Mouse (Mus musculus): Measurements from ENCODE around the gene Pomc. TPM values are rescaled to one million over a fixed set of nuclear protein-coding genes. Genes with fewer than 3 reads are reported as not detected.

Pomc gene
- polyA plus RNA-seq, 1 experiment from 2014 or later = 1.2 TPM

- ATAC-seq (replicated peaks; ENCODE audit: insufficient number of reproducible peaks, insufficient read depth, low FRiP score, low read depth) = peak; percentile 36; the same call in 1 of the 2 replicates
- Histone ChIP-seq H3K4me2 (no peak overlapping the region), H3K27ac (peak overlapping the region; percentile 66), H3K36me3 (no peaks in the 10 kb centered on the region), H3K27me3 (no peaks in the 10 kb centered on the region), H3K4me3 (no peak overlapping the region), H3K9ac (no peak overlapping the region), H3K9me3 (replicated peaks) (no peaks in the 10 kb centered on the region), H3K4me1 (replicated peaks) (peaks cover 34% of the 10 kb centered on the region)
- WGBS = 35% methylated on average over 4 of the region's 4 CpGs
Measured at GRCm38 (mm10) chr12:4007181-4007580, 52.4 kb downstream of the Pomc start.

GRCm38 (mm10) chr12:4007766-4008165 lies 53.0 kb downstream of the Pomc start:
- Histone ChIP-seq H3K4me3 (no peak overlapping the region), H3K27me3 (no peaks in the 10 kb centered on the region), H3K4me1 (replicated peaks) (peaks cover 34% of the 10 kb centered on the region), H3K9me3 (replicated peaks) (no peaks in the 10 kb centered on the region), H3K9ac (no peak overlapping the region), H3K27ac (peak overlapping the region; percentile 66), H3K36me3 (no peaks in the 10 kb centered on the region), H3K4me2 (no peak overlapping the region)
- WGBS = 53% methylated on average over 4 of the region's 4 CpGs
- ATAC-seq (replicated peaks; ENCODE audit: insufficient number of reproducible peaks, insufficient read depth, low FRiP score, low read depth) = 0 out of 2 replicates have a peak, but pooled peaks have one; percentile 50

DNA sequence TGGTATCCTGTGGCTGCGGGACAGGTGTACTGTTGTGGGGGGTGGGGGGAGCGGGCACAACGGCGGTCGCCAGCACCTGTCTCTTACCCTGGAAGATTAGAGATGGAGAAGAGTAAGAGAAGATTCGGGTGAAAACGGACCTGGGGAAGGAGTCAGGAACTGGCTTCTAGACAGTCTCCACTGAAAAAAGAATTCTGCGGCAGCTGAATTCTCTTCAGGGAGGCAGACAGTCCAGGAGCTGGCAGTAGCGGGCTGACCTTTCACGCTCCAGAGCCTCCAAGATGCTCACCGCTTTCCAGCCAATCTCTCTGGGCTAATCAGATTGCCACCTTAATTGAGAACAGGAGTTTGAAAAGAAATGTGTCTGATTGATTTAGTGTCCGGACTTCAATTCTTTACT lies 54.0 kb downstream of the Pomc start:
- Histone ChIP-seq H3K4me3 (no peak overlapping the region), H3K9me3 (replicated peaks) (no peaks in the 10 kb centered on the region), H3K4me2 (no peak overlapping the region), H3K27me3 (no peaks in the 10 kb centered on the region), H3K9ac (no peak overlapping the region), H3K36me3 (no peaks in the 10 kb centered on the region), H3K4me1 (replicated peaks) (peaks cover 34% of the 10 kb centered on the region), H3K27ac (no peak overlapping the region)
- no peak for ATAC-seq (replicated peaks; ENCODE audit: insufficient number of reproducible peaks, insufficient read depth, low FRiP score, low read depth)
- WGBS = 74% methylated on average over 12 of the region's 12 CpGs

Other genes with a start within 250 kb of the Pomc start
- 79.9 and 94.7 TPM in 2 replicates for gene Dnmt3a, start 148.9 kb upstream of the Pomc start, polyA plus RNA-seq (2015; fragmentation: Nextera tagmentation; extraction: Ambion mirVana)
- gene Efr3b, start 84.0 kb downstream of the Pomc start, polyA plus RNA-seq (2015; fragmentation: Nextera tagmentation; extraction: Ambion mirVana) = 5.1 and 5.4 TPM in 2 replicates
- 7.5 and 7.8 TPM in 2 replicates for gene Dnajc27, start 127.6 kb downstream of the Pomc start, polyA plus RNA-seq (2015; fragmentation: Nextera tagmentation; extraction: Ambion mirVana)
- gene Adcy3, start 178.2 kb downstream of the Pomc start, polyA plus RNA-seq (2015; fragmentation: Nextera tagmentation; extraction: Ambion mirVana) = 4.7 and 7.4 TPM in 2 replicates